Mouse (Mus musculus) small intestine, adult 2 months (tissue): ENCODE measurements around the gene Tmod2.

ENCODE experiments used
- CTCF ChIP-seq: fragments of 200-500 bp; IDR thresholded peaks from 2 replicates; pipeline ENCODE4 v1.5.1; 2012; ENCODE audit warnings: low read depth, mild to moderate bottlenecking, control low read depth, inconsistent platforms, low read length, moderate library complexity, mixed read lengths; ENCODE audit not compliant: insufficient replicate concordance, insufficient read length; ENCODE audit errors: extremely low read depth
- POLR2A ChIP-seq: fragments of 200-500 bp; IDR thresholded peaks from 2 replicates; pipeline ENCODE4 v1.6.1; 2012; ENCODE audit warnings: low read depth, mild to moderate bottlenecking, control low read depth, inconsistent platforms, low read length, moderate library complexity

DNA sequence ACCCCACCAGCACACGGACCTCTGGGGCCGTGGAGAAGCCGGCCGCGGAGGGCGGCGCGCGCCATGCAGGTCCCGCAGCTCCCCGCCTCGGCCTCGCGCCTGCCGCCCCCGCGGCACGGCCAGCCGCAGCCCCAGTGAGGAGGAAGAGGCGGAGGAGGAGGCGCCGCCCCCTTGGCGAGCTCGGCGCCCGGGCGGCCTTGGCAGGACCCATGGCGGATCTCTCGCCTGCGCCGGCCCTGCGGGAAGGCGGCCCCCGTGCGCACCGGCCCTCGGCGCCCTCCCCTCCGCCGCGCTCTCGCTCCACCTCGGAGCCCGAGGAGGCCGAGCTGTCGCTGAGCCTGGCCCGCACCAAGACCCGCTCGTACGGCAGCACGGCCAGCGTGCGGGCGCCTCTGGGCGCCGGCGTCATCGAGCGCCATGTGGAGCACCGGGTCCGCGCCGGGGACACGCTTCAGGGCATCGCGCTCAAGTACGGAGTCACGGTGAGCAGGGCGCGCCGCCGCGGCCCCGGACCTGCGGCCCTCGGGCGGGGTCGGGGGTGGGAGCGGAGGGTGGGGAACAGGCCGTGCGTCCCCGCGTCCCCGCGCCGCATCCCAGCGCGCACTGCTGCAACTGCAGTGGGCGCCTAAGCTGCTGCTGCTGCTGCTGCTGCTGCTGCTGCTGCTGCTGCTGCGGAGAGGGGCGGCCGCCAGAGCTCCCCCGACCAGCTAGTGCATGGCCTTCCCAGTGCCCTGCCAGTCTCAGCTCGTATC, 14.6 kb upstream of the Tmod2 start, which contains the start of gene Lysmd2:
- TF ChIP-seq CTCF (no peak), POLR2A (peak; percentile 33; the same call in 1 of the 2 replicates)
